Mouse (Mus musculus): ENCODE measurements around the gene Bub3.

DNA sequence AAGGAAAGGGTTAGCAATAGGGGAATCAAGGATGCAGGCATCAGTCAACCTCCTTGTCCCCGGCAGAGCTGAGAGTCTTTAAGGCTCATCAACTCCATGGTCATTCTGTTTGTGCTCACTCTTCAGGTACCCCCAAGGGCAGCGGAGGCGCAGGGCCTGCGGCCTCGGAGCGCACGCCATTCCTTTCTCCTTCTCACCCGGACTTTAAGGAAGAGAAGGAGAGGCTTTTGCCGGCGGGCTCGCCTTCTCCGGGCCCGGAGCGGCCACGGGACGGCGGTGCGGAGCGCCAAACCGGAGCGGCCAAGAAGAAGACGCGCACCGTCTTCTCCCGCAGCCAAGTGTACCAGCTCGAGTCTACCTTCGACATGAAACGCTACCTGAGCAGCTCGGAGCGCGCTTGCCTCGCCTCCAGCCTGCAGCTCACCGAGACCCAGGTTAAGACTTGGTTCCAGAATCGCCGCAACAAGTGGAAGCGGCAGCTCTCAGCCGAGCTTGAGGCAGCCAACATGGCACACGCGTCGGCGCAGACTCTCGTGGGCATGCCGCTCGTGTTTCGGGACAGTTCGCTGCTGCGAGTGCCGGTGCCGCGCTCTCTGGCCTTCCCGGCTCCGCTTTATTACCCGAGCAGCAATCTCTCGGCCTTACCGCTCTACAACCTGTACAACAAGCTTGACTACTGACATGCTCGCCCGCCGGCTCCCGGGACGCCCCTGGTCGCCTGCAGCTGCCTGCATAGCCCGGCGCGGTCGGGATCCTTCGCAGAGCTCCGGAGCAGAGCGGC lies 4.5 kb upstream of the Bub3 start:
- TF ChIP-seq MAFK (IDR thresholded peaks at IDR 0.05; ENCODE audit: insufficient read depth, low read depth, low read length), result no peak
- TF ChIP-seq CHD2 (IDR thresholded peaks at IDR 0.05; ENCODE audit: low read depth, low read length), result no peak
- TF ChIP-seq ZNF384 (IDR thresholded peaks at IDR 0.05; ENCODE audit: low read depth, low read length), result no peak
- TF ChIP-seq ZC3H11A (IDR thresholded peaks at IDR 0.05; ENCODE audit: borderline replicate concordance, low read depth, low read length), result no peak
- TF ChIP-seq HCFC1 (IDR thresholded peaks at IDR 0.05; ENCODE audit: borderline replicate concordance, insufficient read depth, low read length), result no peak

Measured in ES-E14 (cell line).